Mouse (Mus musculus) midbrain, embryonic 10.5 days (tissue): ENCODE measurements around the gene Tfb1m. TPM values are rescaled to one million over a fixed set of nuclear protein-coding genes. Genes with fewer than 3 reads are reported as not detected.

Experiments used
- DNase-seq: peaks from one replicate; pipeline ENCODE4 v3.0.0-alpha.2; 2017; ENCODE audit warnings: low spot score
- H3K27ac ChIP-seq: fragments of 300-500 bp; sonication (generic); replicated peaks from 2 replicates; pipeline ENCODE4 v1.5.1; 2016; ENCODE audit warnings: mild to moderate bottlenecking
- H3K27me3 ChIP-seq: fragments of 300-500 bp; sonication (generic); 2 replicates; pipeline ENCODE4 v1.6.1; 2016; ENCODE audit warnings: low read depth, mild to moderate bottlenecking; ENCODE audit not compliant: poor library complexity, severe bottlenecking
- H3K36me3 ChIP-seq: fragments of 300-500 bp; sonication (generic); 2 replicates; pipeline ENCODE4 v1.6.1; 2016; ENCODE audit warnings: mild to moderate bottlenecking, moderate library complexity
- H3K4me1 ChIP-seq: fragments of 300-500 bp; sonication (generic); 2 replicates; pipeline ENCODE4 v1.6.1; 2016
- H3K4me3 ChIP-seq: fragments of 300-500 bp; sonication (generic); 2 replicates; pipeline ENCODE4 v1.5.1; 2016; ENCODE audit warnings: mild to moderate bottlenecking, moderate library complexity
- H3K9me3 ChIP-seq: fragments of 300-500 bp; sonication (generic); replicated peaks from 2 replicates; pipeline ENCODE4 v1.6.1; 2016; ENCODE audit warnings: mild to moderate bottlenecking
- WGBS: fragments of 180-500 bp; shearing (Covaris S2); methylation state at CpG from one replicate; pipeline ENCODE4 v1.1.7; 2016; 5-methylcytosine and 5-hydroxymethylcytosine counted together
- polyA plus RNA-seq: library from polyadenylated mRNA; unstranded; fragments of >200 nt; fragmentation: Nextera tagmentation; extraction: Ambion mirVana; gene quantifications from 2 replicates; pipeline ENCODE4 v1.2.1, GENCODE M21; 2016

The Tfb1m gene
- polyA plus RNA-seq, 1 experiment from 2014 or later = 19.9 TPM

- H3K27ac ChIP-seq = no peak overlapping the region
- WGBS = 65% methylated on average over 1 of the region's 1 CpGs
Measured at GRCm38 (mm10) chr17:3505711-3506110, 51.9 kb downstream of the Tfb1m start.

DNA sequence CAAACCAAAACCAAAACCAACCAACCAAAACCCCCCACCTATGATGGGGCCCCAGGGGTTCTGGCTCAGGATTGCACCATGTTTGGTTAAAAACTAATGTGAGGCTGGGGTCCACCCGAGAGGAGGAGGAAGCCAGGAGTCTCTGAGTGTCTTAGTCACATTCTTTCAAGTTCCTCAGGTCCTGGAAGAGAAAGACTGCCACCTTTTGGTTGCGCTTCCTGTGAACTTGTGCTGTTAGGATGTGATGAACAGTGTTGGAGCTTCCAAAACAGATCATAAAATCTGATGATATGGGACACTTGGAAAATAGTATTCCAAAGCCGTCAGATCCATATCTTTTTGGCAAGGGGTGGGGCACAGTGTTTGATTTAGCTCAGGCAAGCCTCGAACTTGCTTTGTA, 56.6 kb downstream of the Tfb1m start:
- Histone ChIP-seq H3K9me3 (no peaks in the 10 kb centered on the region), H3K27me3 (no peaks in the 10 kb centered on the region), H3K4me3 (no peak overlapping the region), H3K4me1 (no peaks in the 10 kb centered on the region), H3K36me3 (no peaks in the 10 kb centered on the region), H3K27ac (no peak overlapping the region)
- 89% methylated on average over 4 of the region's 4 CpGs for WGBS
- DNase-seq = no peak

More at GRCm38 (mm10) chr17:3505711-3506110, 51.9 kb downstream of the Tfb1m start:
- H3K9me3 ChIP-seq = no peaks in the 10 kb centered on the region
- H3K36me3 ChIP-seq = no peaks in the 10 kb centered on the region
- DNase-seq = no peak
- H3K4me3 ChIP-seq = no peak overlapping the region
- no peaks in the 10 kb centered on the region for H3K4me1 ChIP-seq
- H3K27me3 ChIP-seq = no peaks in the 10 kb centered on the region

- no peaks in the 10 kb centered on the region for H3K4me1 ChIP-seq
- H3K9me3 ChIP-seq = no peaks in the 10 kb centered on the region
- H3K27me3 ChIP-seq = no peaks in the 10 kb centered on the region
- no peak for DNase-seq
- no peak overlapping the region for H3K27ac ChIP-seq
- no peak overlapping the region for H3K4me3 ChIP-seq
- WGBS = 92% methylated on average over 6 of the region's 6 CpGs
- no peaks in the 10 kb centered on the region for H3K36me3 ChIP-seq
Measured at GRCm38 (mm10) chr17:3500076-3500475, 57.5 kb downstream of the Tfb1m start.

DNA sequence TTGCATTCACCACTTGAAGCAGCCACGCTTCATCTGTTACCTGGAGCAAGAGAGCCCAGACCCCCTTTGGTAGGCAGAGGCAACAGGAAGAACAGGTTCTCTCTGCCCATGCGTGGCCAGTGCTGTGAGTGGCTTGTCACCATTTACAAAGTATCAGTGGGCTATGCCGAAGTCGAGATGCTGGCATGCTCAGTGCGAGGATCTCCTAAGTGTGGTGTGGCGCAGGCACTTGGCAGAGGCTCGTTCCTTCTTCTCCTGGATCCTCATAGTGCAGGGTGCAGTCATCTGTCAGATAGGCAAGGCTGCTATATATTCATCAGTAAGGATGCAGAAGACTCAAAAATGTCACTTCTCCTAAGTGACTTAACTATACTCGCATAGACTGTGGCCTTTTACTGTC, 58.1 kb downstream of the Tfb1m start:
- no peak overlapping the region for H3K27ac ChIP-seq
- H3K9me3 ChIP-seq = no peaks in the 10 kb centered on the region
- H3K36me3 ChIP-seq = no peaks in the 10 kb centered on the region
- no peak overlapping the region for H3K4me3 ChIP-seq
- H3K4me1 ChIP-seq = no peaks in the 10 kb centered on the region
- H3K27me3 ChIP-seq = no peaks in the 10 kb centered on the region
- no peak for DNase-seq
- 92% methylated on average over 8 of the region's 8 CpGs for WGBS

GRCm38 (mm10) chr17:3498580-3498979, 59.0 kb downstream of the Tfb1m start:
- H3K36me3 ChIP-seq = no peaks in the 10 kb centered on the region
- H3K27ac ChIP-seq = no peak overlapping the region
- H3K4me3 ChIP-seq = no peak overlapping the region
- H3K9me3 ChIP-seq = no peaks in the 10 kb centered on the region
- H3K4me1 ChIP-seq = no peaks in the 10 kb centered on the region
- WGBS = 90% methylated on average over 3 of the region's 3 CpGs
- H3K27me3 ChIP-seq = no peaks in the 10 kb centered on the region
- no peak for DNase-seq

DNA sequence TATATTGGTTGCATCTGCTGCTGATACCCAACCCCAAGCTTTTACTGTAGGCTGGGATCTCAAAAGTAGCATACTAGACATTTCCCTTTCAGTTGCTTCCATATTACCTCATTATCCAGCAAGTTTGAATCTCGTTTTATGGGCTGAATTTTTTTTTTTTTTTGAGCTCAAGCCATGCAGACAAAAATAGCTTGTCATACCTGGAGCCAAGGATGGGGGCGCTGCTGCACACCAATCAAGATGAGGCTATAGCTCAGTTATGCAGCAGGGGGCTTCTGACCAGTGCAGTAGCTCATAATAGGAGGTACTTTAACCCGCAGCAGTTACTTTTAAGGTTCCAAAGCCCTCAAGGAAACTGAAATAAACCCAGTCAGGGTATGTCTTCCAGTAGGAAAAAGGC, 59.5 kb downstream of the Tfb1m start:
- WGBS = 36% methylated on average over 3 of the region's 3 CpGs
- Histone ChIP-seq H3K27ac (no peak overlapping the region), H3K4me1 (no peaks in the 10 kb centered on the region), H3K4me3 (no peak overlapping the region), H3K9me3 (no peaks in the 10 kb centered on the region), H3K27me3 (no peaks in the 10 kb centered on the region), H3K36me3 (no peaks in the 10 kb centered on the region)
- DNase-seq = peak; percentile 48

- Histone ChIP-seq H3K27ac (no peak overlapping the region), H3K9me3 (no peaks in the 10 kb centered on the region), H3K36me3 (no peaks in the 10 kb centered on the region), H3K4me3 (no peak overlapping the region), H3K4me1 (no peaks in the 10 kb centered on the region), H3K27me3 (no peaks in the 10 kb centered on the region)
- no peak for DNase-seq
- 90% methylated on average over 3 of the region's 3 CpGs for WGBS
Measured at GRCm38 (mm10) chr17:3496080-3496479, 61.5 kb downstream of the Tfb1m start.

DNA sequence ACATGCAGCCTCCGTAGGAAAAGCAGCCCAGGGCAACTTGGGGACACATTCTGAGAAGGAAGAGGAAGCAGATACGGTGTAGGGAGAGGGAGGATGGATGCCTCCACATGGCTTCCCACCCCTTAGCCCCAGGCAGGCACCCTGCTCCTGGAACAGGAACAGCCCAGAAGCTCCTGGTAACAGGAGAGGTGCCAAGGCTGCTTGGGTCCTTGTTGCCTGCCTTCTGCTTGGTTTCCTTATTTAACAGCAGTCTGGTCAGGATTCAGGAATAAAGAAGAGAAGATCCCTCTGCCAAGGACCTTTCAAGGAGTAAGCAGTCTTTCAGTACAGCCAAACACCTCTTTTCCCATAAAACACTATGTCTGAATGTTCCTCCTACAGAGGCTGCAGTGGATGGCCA, 62.0 kb downstream of the Tfb1m start:
- H3K36me3 ChIP-seq = no peaks in the 10 kb centered on the region
- no peaks in the 10 kb centered on the region for H3K27me3 ChIP-seq
- no peaks in the 10 kb centered on the region for H3K4me1 ChIP-seq
- DNase-seq = no peak
- 0 out of 2 replicates have a peak overlapping the region, but pooled peaks have one; percentile 17 for H3K27ac ChIP-seq
- H3K9me3 ChIP-seq = no peaks in the 10 kb centered on the region
- no peak overlapping the region for H3K4me3 ChIP-seq
- WGBS = 79% methylated on average over 2 of the region's 2 CpGs

DNA sequence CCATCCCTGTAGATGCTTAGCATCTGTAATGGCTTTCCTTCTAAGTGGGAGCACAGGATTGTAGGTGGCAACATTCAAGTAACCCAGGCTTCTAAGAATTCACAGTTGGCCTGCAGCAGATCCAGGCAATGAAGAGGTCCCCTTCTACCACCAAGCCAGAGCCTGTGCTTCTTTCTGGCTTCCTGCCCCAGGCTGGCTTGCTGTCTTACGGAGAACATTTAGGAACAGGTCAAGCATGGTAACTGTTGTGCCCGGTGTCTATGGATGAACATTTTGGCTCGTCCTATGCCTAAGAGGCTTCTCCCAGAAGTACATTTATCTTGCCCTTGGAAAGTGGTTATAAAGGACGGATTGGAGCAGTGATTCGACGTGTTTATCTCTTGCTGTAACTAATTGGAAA, 65.9 kb downstream of the Tfb1m start:
- no peak overlapping the region for H3K27ac ChIP-seq
- H3K9me3 ChIP-seq = no peaks in the 10 kb centered on the region
- 90% methylated on average over 6 of the region's 6 CpGs for WGBS
- H3K4me1 ChIP-seq = no peaks in the 10 kb centered on the region
- H3K36me3 ChIP-seq = no peaks in the 10 kb centered on the region
- no peaks in the 10 kb centered on the region for H3K27me3 ChIP-seq
- no peak overlapping the region for H3K4me3 ChIP-seq
- DNase-seq = no peak

DNA sequence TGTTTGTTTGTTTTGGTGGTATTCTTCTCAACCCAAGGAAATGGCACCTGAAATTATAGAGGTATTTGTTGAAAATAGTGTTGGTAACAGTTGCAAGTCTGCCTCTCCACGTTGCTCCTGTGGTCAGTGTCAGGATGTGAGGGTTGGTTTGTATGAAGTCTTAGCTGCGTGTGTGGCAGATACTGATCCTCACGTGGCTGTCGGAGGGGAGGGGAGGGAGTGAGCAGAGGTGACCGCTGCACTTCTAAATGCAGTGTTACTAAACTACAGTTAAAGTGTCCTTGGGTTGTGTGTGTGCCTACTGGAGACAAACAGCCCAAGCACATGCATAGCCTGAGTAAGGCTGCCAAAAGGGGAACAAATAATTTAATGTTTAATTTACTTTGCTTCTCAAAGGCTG, 66.5 kb downstream of the Tfb1m start:
- no peak for DNase-seq
- Histone ChIP-seq H3K27me3 (no peaks in the 10 kb centered on the region), H3K4me3 (no peak overlapping the region), H3K36me3 (no peaks in the 10 kb centered on the region), H3K27ac (no peak overlapping the region), H3K9me3 (no peaks in the 10 kb centered on the region), H3K4me1 (no peaks in the 10 kb centered on the region)
- 72% methylated on average over 5 of the region's 5 CpGs for WGBS

GRCm38 (mm10) chr17:3490216-3490895, 67.2 kb downstream of the Tfb1m start:
- no peak overlapping the region for H3K4me3 ChIP-seq
- WGBS = 87% methylated on average over 11 of the region's 11 CpGs
- no peaks in the 10 kb centered on the region for H3K9me3 ChIP-seq
- H3K27me3 ChIP-seq = no peaks in the 10 kb centered on the region
- H3K27ac ChIP-seq = no peak overlapping the region
- no peaks in the 10 kb centered on the region for H3K36me3 ChIP-seq
- H3K4me1 ChIP-seq = no peaks in the 10 kb centered on the region
- no peak for DNase-seq

DNA sequence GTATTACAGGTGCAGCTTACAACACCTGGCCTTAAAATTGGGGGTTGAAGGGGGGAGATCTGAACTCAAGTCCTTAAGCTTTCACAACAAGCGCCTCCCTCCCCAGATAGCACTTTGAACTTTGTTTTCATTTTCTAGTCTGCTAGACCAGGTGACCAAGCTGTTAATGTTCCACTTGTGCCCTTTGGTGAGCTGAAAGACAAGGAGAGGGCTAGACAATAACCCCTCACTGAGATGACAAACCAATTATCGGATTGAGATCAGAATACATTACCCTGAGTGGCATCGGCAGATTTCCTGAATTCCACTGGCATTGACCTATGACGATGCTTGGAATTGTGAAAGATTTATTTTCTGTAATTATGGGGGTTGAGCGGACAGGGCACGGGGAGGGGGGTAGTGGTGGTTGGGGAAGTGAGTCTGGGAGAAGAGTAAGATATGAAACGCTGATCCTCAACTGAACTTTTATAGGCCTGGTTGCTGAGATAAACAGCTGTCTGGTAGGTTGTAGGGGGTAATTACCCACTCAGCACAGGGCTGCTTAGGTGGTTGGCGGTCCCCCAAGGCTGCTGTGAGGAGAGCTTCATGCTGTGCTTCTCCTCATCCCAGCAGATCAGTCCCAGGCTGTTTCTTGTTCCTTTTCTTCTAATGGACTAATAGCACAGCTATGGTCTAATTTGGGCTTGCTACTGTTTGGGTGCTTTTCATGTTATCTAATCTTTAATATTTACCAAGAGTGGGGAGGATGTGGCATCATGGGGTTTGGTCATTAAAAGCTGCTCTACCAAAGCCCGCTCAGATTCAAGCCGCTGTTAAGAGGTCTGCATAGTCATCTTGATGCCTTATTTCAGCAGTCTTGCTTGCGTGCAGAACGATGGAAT, 69.6 kb downstream of the Tfb1m start:
- no peaks in the 10 kb centered on the region for H3K4me1 ChIP-seq
- no peaks in the 10 kb centered on the region for H3K27me3 ChIP-seq
- H3K27ac ChIP-seq = no peak overlapping the region
- no peaks in the 10 kb centered on the region for H3K36me3 ChIP-seq
- WGBS = 82% methylated on average over 12 of the region's 12 CpGs
- no peaks in the 10 kb centered on the region for H3K9me3 ChIP-seq
- no peak overlapping the region for H3K4me3 ChIP-seq
- DNase-seq = no peak

- Histone ChIP-seq H3K9me3 (no peaks in the 10 kb centered on the region), H3K36me3 (no peaks in the 10 kb centered on the region), H3K4me3 (no peak overlapping the region), H3K4me1 (no peaks in the 10 kb centered on the region), H3K27ac (no peak overlapping the region), H3K27me3 (no peaks in the 10 kb centered on the region)
- no peak for DNase-seq
- 93% methylated on average over 4 of the region's 4 CpGs for WGBS
Measured at GRCm38 (mm10) chr17:3487211-3487610, 70.4 kb downstream of the Tfb1m start.
